9 mouse cellular contexts compared by ENCODE assay signal in the genomic region with DNA sequence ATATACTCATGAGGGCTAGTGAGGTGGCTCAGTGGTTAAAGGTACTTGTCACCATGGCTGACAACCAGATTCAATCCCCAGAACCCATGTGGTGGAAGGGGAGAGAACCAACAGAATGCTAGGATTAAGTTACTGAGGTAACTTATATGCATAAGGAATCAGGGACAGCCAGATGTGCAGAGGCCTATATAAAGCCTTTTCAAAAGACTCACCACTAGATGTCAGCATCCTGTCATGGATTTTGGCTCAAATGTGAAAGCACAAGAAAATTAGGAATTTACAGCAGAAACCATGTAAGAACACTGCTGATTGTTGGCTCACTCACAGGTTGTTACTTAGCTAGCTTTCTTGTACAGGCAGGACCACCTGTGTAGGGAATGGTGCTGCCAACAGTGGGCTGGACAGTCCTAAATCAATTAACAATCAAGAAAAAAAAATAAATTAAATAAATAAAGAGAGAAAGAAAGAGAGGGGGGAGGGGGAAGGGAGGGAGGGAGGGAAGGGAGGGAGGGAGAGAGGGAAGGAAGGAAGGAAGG.
DNase-seq lines count a peak whose midpoint lies in the region; ATAC-seq and TF ChIP-seq lines count a peak whose summit lies in the region.
"Had no signal": no experiment of that assay in that cellular context is flagged by ENCODE, and none has a peak within 500 bp of the region (broad histone marks: within the 10 kb centered on the region; RNA-seq: fewer than 3 reads in every experiment).

No protein-coding gene starts in this region.

- H3K4me3 ChIP-seq in hindbrain, embryonic 14.5 days (replicated peaks; ENCODE audit: low read length): no peak overlapping the region
- H3K4me3 ChIP-seq in hindbrain, embryonic 10.5 days: no peak overlapping the region
- H3K4me3 ChIP-seq in E14TG2a.4 (replicated peaks; ENCODE audit: low read length): no peak overlapping the region
- no peak overlapping the region for H3K4me3 ChIP-seq in midbrain, embryonic 16.5 days (ENCODE audit: low read depth, low read length)

- no peaks in the 10 kb centered on the region for H3K27me3 ChIP-seq in hindbrain, embryonic 14.5 days (ENCODE audit: control insufficient read depth, insufficient read depth, low read length)
- no peaks in the 10 kb centered on the region for H3K27me3 ChIP-seq in hindbrain, embryonic 10.5 days (ENCODE audit: insufficient read depth, poor library complexity, severe bottlenecking)
- H3K27me3 ChIP-seq in E14TG2a.4 (ENCODE audit: insufficient read depth, low read length): no peaks in the 10 kb centered on the region
- H3K27me3 ChIP-seq in midbrain, embryonic 16.5 days (ENCODE audit: control insufficient read depth, insufficient read depth, low read depth, low read length): no peaks in the 10 kb centered on the region

- TF ChIP-seq CTCF in E14TG2a.4 (conservative IDR thresholded peaks at IDR 0.05; ENCODE audit: low read length): peak; percentile 60

- peaks cover 91% of the 10 kb centered on the region for H3K36me3 ChIP-seq in hindbrain, embryonic 14.5 days (replicated peaks; ENCODE audit: control insufficient read depth, insufficient read depth)
- H3K36me3 ChIP-seq in hindbrain, embryonic 10.5 days: peaks cover 95% of the 10 kb centered on the region
- H3K36me3 ChIP-seq in E14TG2a.4 (ENCODE audit: insufficient read depth, low read length): no peaks in the 10 kb centered on the region
- H3K36me3 ChIP-seq in midbrain, embryonic 16.5 days (ENCODE audit: control insufficient read depth, insufficient read depth, low read length): peaks cover 25% of the 10 kb centered on the region

- peak; percentile 59 for DNase-seq in hindbrain, embryonic 14.5 days (ENCODE audit: low spot score)
- DNase-seq in hindbrain, embryonic 10.5 days (ENCODE audit: low spot score): no peak
- DNase-seq in 3T3-L1 (ENCODE audit: low read depth, low spot score): peak; percentile 91
- peak; percentile 19 for DNase-seq in embryo, embryonic 9.5 days (ENCODE audit: extremely low spot score)
- no peak for DNase-seq in right cerebral cortex, postnatal 14 days
- no peak for DNase-seq in heart, postnatal 25 days (ENCODE audit: low spot score)

- intact Hi-C loops in heart, postnatal 25 days (cut with DNase I): loop anchor here (2.0 kb wide), 1 partner anchor 108 kb away; no protein-coding TSS in a partner anchor

- ATAC-seq in hindbrain, embryonic 14.5 days (ENCODE audit: low FRiP score): no peak
- ATAC-seq in midbrain, embryonic 16.5 days: peak; percentile 56

- no peaks in the 10 kb centered on the region for H3K9me3 ChIP-seq in hindbrain, embryonic 14.5 days (ENCODE audit: control insufficient read depth, low read length)
- H3K9me3 ChIP-seq in hindbrain, embryonic 10.5 days: no peaks in the 10 kb centered on the region
- no peaks in the 10 kb centered on the region for H3K9me3 ChIP-seq in E14TG2a.4 (ENCODE audit: low read length)
- H3K9me3 ChIP-seq in midbrain, embryonic 16.5 days (replicated peaks; ENCODE audit: control insufficient read depth, low read length, poor library complexity, severe bottlenecking): no peaks in the 10 kb centered on the region

- H3K9ac ChIP-seq in hindbrain, embryonic 14.5 days: no peak overlapping the region
- no peak overlapping the region for H3K9ac ChIP-seq in midbrain, embryonic 16.5 days (ENCODE audit: low read depth, low read length)

- no peaks in the 10 kb centered on the region for H3K4me1 ChIP-seq in hindbrain, embryonic 14.5 days (replicated peaks; ENCODE audit: control insufficient read depth, insufficient read depth, low read length)
- H3K4me1 ChIP-seq in hindbrain, embryonic 10.5 days (replicated peaks): no peaks in the 10 kb centered on the region
- H3K4me1 ChIP-seq in E14TG2a.4 (replicated peaks; ENCODE audit: low read depth, low read length): 0 out of 2 replicates have a peak, but pooled peaks cover 3% of the 10 kb centered on the region
- H3K4me1 ChIP-seq in midbrain, embryonic 16.5 days (ENCODE audit: control insufficient read depth, insufficient read depth, low read length): no peaks in the 10 kb centered on the region

- no peak overlapping the region for H3K27ac ChIP-seq in hindbrain, embryonic 14.5 days
- H3K27ac ChIP-seq in hindbrain, embryonic 10.5 days: no peak overlapping the region
- no peak overlapping the region for H3K27ac ChIP-seq in midbrain, embryonic 16.5 days (ENCODE audit: low read length)
- H3K27ac ChIP-seq: macrophage had no signal

- H3K4me2 ChIP-seq in hindbrain, embryonic 14.5 days (replicated peaks): no peak overlapping the region
- no peak overlapping the region for H3K4me2 ChIP-seq in midbrain, embryonic 16.5 days (ENCODE audit: low read length)

Comparison
In these comparisons a context has a peak if more than half of its experiments do, and no peak if none do; other contexts are left out.
1. DNase-seq: peak in hindbrain, embryonic 14.5 days (single experiment), 3T3-L1 (single experiment) and embryo, embryonic 9.5 days (single experiment); none in hindbrain, embryonic 10.5 days (single experiment), right cerebral cortex, postnatal 14 days (single experiment) and heart, postnatal 25 days (single experiment).